Mouse (Mus musculus): Measurements from ENCODE around the gene Daam1.

GRCm38 (mm10) chr12:72007656-72008055 lies 176.8 kb downstream of the Daam1 start:
- no peak for TF ChIP-seq CTCF (IDR thresholded peaks at IDR 0.05; ENCODE audit: extremely low read depth, insufficient read depth, insufficient read length, insufficient replicate concordance)
- TF ChIP-seq POLR2A (IDR thresholded peaks at IDR 0.05; ENCODE audit: low read depth, low read length) = no peak

Data from spleen, adult 2 months (tissue).